Mouse (Mus musculus): ENCODE results near the gene Tnk2.

DNA sequence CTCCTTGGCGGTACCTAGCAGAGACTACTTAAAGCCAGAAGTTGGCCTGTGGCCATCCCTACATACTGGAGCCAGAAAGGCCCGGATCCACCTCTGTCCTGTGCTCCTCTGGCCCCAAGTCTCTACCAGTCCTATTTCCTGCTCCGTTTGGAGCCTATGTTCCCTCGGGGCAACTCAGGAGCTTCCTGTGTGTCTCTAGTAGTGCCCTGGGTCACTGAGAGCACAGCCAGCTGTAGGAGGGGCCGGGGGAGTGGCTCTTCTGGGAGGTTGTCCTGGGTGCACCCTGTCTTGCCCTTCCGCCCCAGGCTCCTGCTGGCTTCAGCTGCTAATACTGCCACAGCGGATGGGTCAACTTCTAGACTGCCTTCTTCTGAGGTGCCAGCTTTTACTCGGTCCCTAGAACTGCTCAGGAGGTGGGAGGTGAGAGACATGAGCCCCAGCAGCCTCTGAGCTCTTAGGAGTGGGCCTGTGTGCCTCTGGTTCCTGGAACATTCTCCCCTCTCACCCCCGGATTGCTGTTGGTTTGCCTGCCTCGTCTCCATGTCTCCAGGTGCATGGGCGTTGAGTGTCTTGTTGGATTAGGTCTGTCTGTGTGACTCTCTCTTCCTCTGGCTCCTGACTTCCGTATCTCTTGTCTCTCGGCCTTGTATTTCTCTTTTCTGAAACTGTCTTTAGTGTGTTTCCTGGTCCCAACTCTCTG, 29.3 kb downstream of the Tnk2 start:
- TF ChIP-seq CTCF (IDR thresholded peaks at IDR 0.05; ENCODE audit: low read depth, low read length) (no peak), POLR2A (IDR thresholded peaks at IDR 0.05; ENCODE audit: borderline replicate concordance, low read depth, low read length) (no peak)
